ENCODE assay signal across 8 mouse cellular contexts in genomic region chr16:9501713-9502112, GRCm38 (mm10).
DNase-seq lines count a peak whose midpoint lies in the region; TF ChIP-seq lines count a peak whose summit lies in the region.

No protein-coding gene starts in this region.

- peak; percentile 18 to 40 for DNase-seq in gastrocnemius, postnatal 4 days (ENCODE audit: low spot score in 2 of 2)
- DNase-seq in gastrocnemius, adult 8-10 months (ENCODE audit: low spot score in 2 of 2) = no peak
- peak; percentile 11 to 23 for DNase-seq in right cerebral cortex, adult 2 months (ENCODE audit: low spot score in 2 of 2)
- no peak for DNase-seq in right cerebral cortex, postnatal 25 days
- DNase-seq in lung, adult 2 months = peak; percentile 19
- peak; percentile 5 for DNase-seq in testis, postnatal 14 days (ENCODE audit: low spot score)
- no peak for DNase-seq in hindbrain, embryonic 10.5 days (ENCODE audit: low spot score)
- DNase-seq in heart, adult 8-10 months (ENCODE audit: low spot score) = no peak

- TF ChIP-seq POLR2A in lung, adult 2 months (IDR thresholded peaks at IDR 0.05; ENCODE audit: borderline replicate concordance, extremely low read depth, low read depth, low read length) = no peak

- no peak overlapping the region for H3K27ac ChIP-seq in hindbrain, embryonic 10.5 days

- H3K36me3 ChIP-seq in hindbrain, embryonic 10.5 days = no peaks in the 10 kb centered on the region

- WGBS in lung, adult 2 months = 44% methylated on average over 4 of the region's 4 CpGs
- WGBS in hindbrain, embryonic 10.5 days = 77% methylated on average over 4 of the region's 4 CpGs

- H3K4me1 ChIP-seq in lung, adult 2 months (ENCODE audit: control insufficient read depth, insufficient read depth, low read length) = no peaks in the 10 kb centered on the region
- no peaks in the 10 kb centered on the region for H3K4me1 ChIP-seq in hindbrain, embryonic 10.5 days (replicated peaks)

- no peaks in the 10 kb centered on the region for H3K27me3 ChIP-seq in hindbrain, embryonic 10.5 days (ENCODE audit: insufficient read depth, poor library complexity, severe bottlenecking)

- no peaks in the 10 kb centered on the region for H3K9me3 ChIP-seq in hindbrain, embryonic 10.5 days

- no peak overlapping the region for H3K4me3 ChIP-seq in lung, adult 2 months (replicated peaks; ENCODE audit: extremely low read depth, low read depth, low read length)
- no peak overlapping the region for H3K4me3 ChIP-seq in hindbrain, embryonic 10.5 days

- TF ChIP-seq CTCF in lung, adult 2 months (IDR thresholded peaks at IDR 0.05; ENCODE audit: insufficient read depth, low read length) = no peak

Comparison
In these comparisons a context has a peak if more than half of its experiments do, and no peak if none do; other contexts are left out.
1. DNase-seq: peak in gastrocnemius, postnatal 4 days (2 of 2), right cerebral cortex, adult 2 months (2 of 2), lung, adult 2 months (single experiment) and testis, postnatal 14 days (single experiment); none in gastrocnemius, adult 8-10 months (0 of 2), right cerebral cortex, postnatal 25 days (single experiment), hindbrain, embryonic 10.5 days (single experiment) and heart, adult 8-10 months (single experiment).